Mouse (Mus musculus) heart, embryonic 12.5 days (tissue): ENCODE measurements at regions not wholly inside any gene's neighbourhood (a gene's known extent, or its start where the extent isn't known, plus 50 kb on each side); places are given as distances from the start of the nearest gene placed in this dataset.

ENCODE experiments used
- ATAC-seq: fragments of 200-750 bp; cut with Nextera tagmentation; 2 replicates; pipeline ENCODE4 v1.8.0; 2017; ENCODE audit warnings: moderate TSS enrichment, moderate library complexity; ENCODE audit not compliant: insufficient number of reproducible peaks, low FRiP score
- H3K27ac ChIP-seq: fragments of 300-500 bp; sonication (generic); 2 replicates; pipeline ENCODE4 v1.5.1; 2016; ENCODE audit warnings: mild to moderate bottlenecking, moderate library complexity; ENCODE audit not compliant: poor library complexity, severe bottlenecking
- H3K27me3 ChIP-seq: fragments of 300-500 bp; sonication (generic); replicated peaks from 2 replicates; pipeline ENCODE4 v1.6.1; 2016; ENCODE audit warnings: mild to moderate bottlenecking, moderate library complexity
- H3K36me3 ChIP-seq: fragments of 300-500 bp; sonication (generic); 2 replicates; pipeline ENCODE4 v1.6.1; 2016; ENCODE audit warnings: mild to moderate bottlenecking, moderate library complexity
- H3K4me1 ChIP-seq: fragments of 300-500 bp; sonication (generic); replicated peaks from 2 replicates; pipeline ENCODE4 v1.6.1; 2016; ENCODE audit warnings: mild to moderate bottlenecking
- H3K4me2 ChIP-seq: fragments of 300-500 bp; sonication (generic); 2 replicates; pipeline ENCODE4 v1.6.1; 2016; ENCODE audit warnings: mild to moderate bottlenecking, moderate library complexity
- H3K4me3 ChIP-seq: fragments of 300-500 bp; sonication (generic); 2 replicates; pipeline ENCODE4 v1.5.1; 2016; ENCODE audit warnings: mild to moderate bottlenecking
- H3K9ac ChIP-seq: fragments of 300-500 bp; sonication (generic); 2 replicates; pipeline ENCODE4 v1.6.1; 2016; ENCODE audit warnings: mild to moderate bottlenecking, moderate library complexity
- H3K9me3 ChIP-seq: fragments of 300-500 bp; sonication (generic); replicated peaks from 2 replicates; pipeline ENCODE4 v1.6.1; 2016; ENCODE audit warnings: mild to moderate bottlenecking, moderate library complexity
- WGBS: fragments of 180-500 bp; shearing (Covaris S2); methylation state at CpG from one replicate; pipeline ENCODE4 v1.1.7; 2016; 5-methylcytosine and 5-hydroxymethylcytosine counted together

GRCm38 (mm10) chr15:86913276-86913675, 630.8 kb upstream of the Fam19a5 start:
- H3K4me3 ChIP-seq: no peak overlapping the region
- H3K9ac ChIP-seq: no peak overlapping the region
- no peaks in the 10 kb centered on the region for H3K36me3 ChIP-seq
- H3K9me3 ChIP-seq: no peaks in the 10 kb centered on the region
- WGBS: 81% methylated on average over 3 of the region's 3 CpGs
- no peak overlapping the region for H3K27ac ChIP-seq
- no peaks in the 10 kb centered on the region for H3K27me3 ChIP-seq
- ATAC-seq: no peak
- no peaks in the 10 kb centered on the region for H3K4me1 ChIP-seq
- no peak overlapping the region for H3K4me2 ChIP-seq

GRCm38 (mm10) chr15:86917891-86918290, 626.2 kb upstream of the Fam19a5 start:
- no peak overlapping the region for H3K9ac ChIP-seq
- H3K27ac ChIP-seq: no peak overlapping the region
- H3K27me3 ChIP-seq: no peaks in the 10 kb centered on the region
- H3K36me3 ChIP-seq: no peaks in the 10 kb centered on the region
- H3K4me1 ChIP-seq: peaks cover 10% of the 10 kb centered on the region; the same call in 1 of the 2 replicates
- no peaks in the 10 kb centered on the region for H3K9me3 ChIP-seq
- no peak for ATAC-seq
- H3K4me3 ChIP-seq: no peak overlapping the region
- no peak overlapping the region for H3K4me2 ChIP-seq
- WGBS: 82% methylated on average over 8 of the region's 8 CpGs

GRCm38 (mm10) chr15:86919704-86920103, 624.4 kb upstream of the Fam19a5 start:
- no peak overlapping the region for H3K4me2 ChIP-seq
- ATAC-seq: no peak
- H3K9me3 ChIP-seq: no peaks in the 10 kb centered on the region
- no peaks in the 10 kb centered on the region for H3K36me3 ChIP-seq
- H3K9ac ChIP-seq: no peak overlapping the region
- 37% methylated on average over 8 of the region's 8 CpGs for WGBS
- no peaks in the 10 kb centered on the region for H3K27me3 ChIP-seq
- no peak overlapping the region for H3K4me3 ChIP-seq
- no peak overlapping the region for H3K27ac ChIP-seq
- H3K4me1 ChIP-seq: peaks cover 10% of the 10 kb centered on the region; the same call in 1 of the 2 replicates

- peaks cover 3% of the 10 kb centered on the region; the same call in 1 of the 2 replicates for H3K27me3 ChIP-seq
- peaks cover 10% of the 10 kb centered on the region; the same call in 1 of the 2 replicates for H3K4me1 ChIP-seq
- H3K27ac ChIP-seq: no peak overlapping the region
- H3K9me3 ChIP-seq: no peaks in the 10 kb centered on the region
- no peak overlapping the region for H3K4me2 ChIP-seq
- H3K36me3 ChIP-seq: no peaks in the 10 kb centered on the region
- ATAC-seq: no peak
- H3K4me3 ChIP-seq: no peak overlapping the region
- 30% methylated on average over 7 of the region's 7 CpGs for WGBS
- no peak overlapping the region for H3K9ac ChIP-seq
Observed at GRCm38 (mm10) chr15:86920185-86920584, 623.9 kb upstream of the Fam19a5 start.

- no peak for ATAC-seq
- Histone ChIP-seq H3K27me3 (peaks cover 3% of the 10 kb centered on the region; the same call in 1 of the 2 replicates), H3K9me3 (no peaks in the 10 kb centered on the region), H3K4me1 (peaks cover 10% of the 10 kb centered on the region; the same call in 1 of the 2 replicates), H3K4me3 (no peak overlapping the region), H3K27ac (no peak overlapping the region), H3K4me2 (no peak overlapping the region; the same call in 1 of the 2 replicates), H3K36me3 (no peaks in the 10 kb centered on the region), H3K9ac (no peak overlapping the region)
- 24% methylated on average over 8 of the region's 8 CpGs for WGBS
Observed at GRCm38 (mm10) chr15:86921401-86921800, 622.7 kb upstream of the Fam19a5 start.

- 0 out of 2 replicates have a peak, but pooled peaks cover 4% of the 10 kb centered on the region for H3K4me1 ChIP-seq
- no peaks in the 10 kb centered on the region for H3K36me3 ChIP-seq
- ATAC-seq: no peak
- no peak overlapping the region for H3K4me2 ChIP-seq
- H3K9ac ChIP-seq: no peak overlapping the region
- peaks cover 3% of the 10 kb centered on the region; the same call in 1 of the 2 replicates for H3K27me3 ChIP-seq
- H3K9me3 ChIP-seq: no peaks in the 10 kb centered on the region
- H3K27ac ChIP-seq: no peak overlapping the region
- no peak overlapping the region for H3K4me3 ChIP-seq
- 14% methylated on average over 17 of the region's 17 CpGs for WGBS
Observed at GRCm38 (mm10) chr15:86925081-86925749, 618.9 kb upstream of the Fam19a5 start.

GRCm38 (mm10) chr15:86932345-86933075, 611.6 kb upstream of the Fam19a5 start:
- no peaks in the 10 kb centered on the region for H3K27me3 ChIP-seq
- no peak for ATAC-seq
- WGBS: 55% methylated on average over 15 of the region's 15 CpGs
- H3K27ac ChIP-seq: no peak overlapping the region
- H3K9me3 ChIP-seq: no peaks in the 10 kb centered on the region
- no peak overlapping the region for H3K4me3 ChIP-seq
- no peaks in the 10 kb centered on the region for H3K36me3 ChIP-seq
- H3K4me1 ChIP-seq: no peaks in the 10 kb centered on the region
- H3K4me2 ChIP-seq: no peak overlapping the region
- H3K9ac ChIP-seq: no peak overlapping the region

- H3K27me3 ChIP-seq: no peaks in the 10 kb centered on the region
- H3K9me3 ChIP-seq: no peaks in the 10 kb centered on the region
- H3K27ac ChIP-seq: no peak overlapping the region
- no peak overlapping the region for H3K9ac ChIP-seq
- 71% methylated on average over 3 of the region's 3 CpGs for WGBS
- no peak overlapping the region for H3K4me2 ChIP-seq
- H3K4me3 ChIP-seq: no peak overlapping the region
- no peak for ATAC-seq
- H3K36me3 ChIP-seq: no peaks in the 10 kb centered on the region
- no peaks in the 10 kb centered on the region for H3K4me1 ChIP-seq
Observed at GRCm38 (mm10) chr15:86937364-86937763, 606.7 kb upstream of the Fam19a5 start.

- Histone ChIP-seq H3K27ac (no peak overlapping the region), H3K4me3 (no peak overlapping the region), H3K27me3 (no peaks in the 10 kb centered on the region), H3K9me3 (no peaks in the 10 kb centered on the region), H3K4me1 (no peaks in the 10 kb centered on the region), H3K36me3 (no peaks in the 10 kb centered on the region), H3K4me2 (no peak overlapping the region), H3K9ac (no peak overlapping the region)
- ATAC-seq: no peak
- 88% methylated on average over 7 of the region's 7 CpGs for WGBS
Observed at GRCm38 (mm10) chr15:86944529-86944928, 599.6 kb upstream of the Fam19a5 start.

GRCm38 (mm10) chr15:86952593-86952992, 591.5 kb upstream of the Fam19a5 start:
- no peaks in the 10 kb centered on the region for H3K36me3 ChIP-seq
- H3K4me3 ChIP-seq: no peak overlapping the region
- no peaks in the 10 kb centered on the region for H3K4me1 ChIP-seq
- no peak overlapping the region for H3K27ac ChIP-seq
- no peak for ATAC-seq
- no peak overlapping the region for H3K4me2 ChIP-seq
- no peaks in the 10 kb centered on the region for H3K27me3 ChIP-seq
- H3K9me3 ChIP-seq: no peaks in the 10 kb centered on the region
- 59% methylated on average over 5 of the region's 5 CpGs for WGBS
- H3K9ac ChIP-seq: no peak overlapping the region

- Histone ChIP-seq H3K9me3 (no peaks in the 10 kb centered on the region), H3K4me1 (no peaks in the 10 kb centered on the region), H3K4me3 (no peak overlapping the region), H3K27me3 (no peaks in the 10 kb centered on the region), H3K4me2 (no peak overlapping the region), H3K27ac (no peak overlapping the region), H3K36me3 (no peaks in the 10 kb centered on the region), H3K9ac (no peak overlapping the region)
- no peak for ATAC-seq
- WGBS: 74% methylated on average over 8 of the region's 8 CpGs
Observed at GRCm38 (mm10) chr15:86957872-86958271, 586.2 kb upstream of the Fam19a5 start.
